Mouse (Mus musculus) brown adipose tissue, adult 24 weeks (tissue): ENCODE measurements around the gene Gm42957. TPM values are rescaled to one million over a fixed set of nuclear protein-coding genes. Genes with fewer than 3 reads are reported as not detected.
"Not testable (repeated sequence)": the region's sequence is repeated elsewhere in the genome, so short reads cannot be mapped to it uniquely, and the experiment has no call there.

Experiments
- H3K27ac ChIP-seq: fragments of 200-500 bp; replicated peaks from 2 replicates; pipeline ENCODE4 v1.5.1; 2012; ENCODE audit warnings: low read depth, mild to moderate bottlenecking, low read length
- H3K4me1 ChIP-seq: fragments of 200-500 bp; 2 replicates; pipeline ENCODE4 v1.6.1; 2012; ENCODE audit warnings: low read length, mixed read lengths; ENCODE audit not compliant: control insufficient read depth, insufficient read depth, insufficient read length
- H3K4me3 ChIP-seq: fragments of 200-500 bp; 2 replicates; pipeline ENCODE4 v1.5.1; 2012; ENCODE audit warnings: low read depth, mild to moderate bottlenecking, low read length, moderate library complexity; ENCODE audit not compliant: insufficient read depth
- polyA plus RNA-seq: library from polyadenylated mRNA; stranded (reverse); fragments of >200 nt; gene quantifications from 2 replicates; pipeline ENCODE4 v1.2.4, GENCODE M21; 2012; ENCODE audit not compliant: missing spikeins, insufficient read depth, insufficient read length

The Gm42957 gene
- polyA plus RNA-seq, 1 experiment: not detected

DNA sequence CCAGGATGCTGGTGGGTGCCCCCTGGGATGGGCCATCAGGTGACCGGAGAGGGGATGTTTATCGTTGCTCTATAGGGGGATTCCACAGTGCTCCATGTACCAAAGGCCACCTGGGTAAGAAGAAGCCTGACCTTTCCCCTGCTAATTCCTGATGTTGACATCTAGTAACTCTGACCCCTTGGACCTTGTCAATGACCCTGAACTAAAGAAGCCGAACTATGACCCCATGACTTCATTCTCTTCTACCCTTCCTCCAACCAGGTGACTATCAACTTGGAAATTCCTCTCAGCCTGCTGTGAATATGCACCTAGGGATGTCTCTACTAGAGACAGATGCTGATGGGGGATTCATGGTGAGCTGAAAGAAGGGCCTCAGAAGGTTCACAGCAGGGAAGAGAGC is 12.1 kb downstream of the Gm42957 start:
- H3K4me1 ChIP-seq: no peaks in the 10 kb centered on the region
- H3K4me3 ChIP-seq: no peak overlapping the region
- no peak overlapping the region for H3K27ac ChIP-seq

- no peak overlapping the region for H3K4me3 ChIP-seq
- H3K4me1 ChIP-seq: no peaks in the 10 kb centered on the region
- no peak overlapping the region for H3K27ac ChIP-seq
Observed at GRCm38 (mm10) chr3:96660901-96661300, 25.6 kb downstream of the Gm42957 start.

- Histone ChIP-seq H3K27ac (no peak overlapping the region), H3K4me1 (no peaks in the 10 kb centered on the region), H3K4me3 (no peak overlapping the region)
Observed at GRCm38 (mm10) chr3:96662731-96663316, 27.6 kb downstream of the Gm42957 start.

- Histone ChIP-seq H3K4me3 (peak overlapping the region; percentile 39), H3K4me1 (no peaks in the 10 kb centered on the region), H3K27ac (no peak overlapping the region)
Observed at GRCm38 (mm10) chr3:96663432-96664239, 28.4 kb downstream of the Gm42957 start.

DNA sequence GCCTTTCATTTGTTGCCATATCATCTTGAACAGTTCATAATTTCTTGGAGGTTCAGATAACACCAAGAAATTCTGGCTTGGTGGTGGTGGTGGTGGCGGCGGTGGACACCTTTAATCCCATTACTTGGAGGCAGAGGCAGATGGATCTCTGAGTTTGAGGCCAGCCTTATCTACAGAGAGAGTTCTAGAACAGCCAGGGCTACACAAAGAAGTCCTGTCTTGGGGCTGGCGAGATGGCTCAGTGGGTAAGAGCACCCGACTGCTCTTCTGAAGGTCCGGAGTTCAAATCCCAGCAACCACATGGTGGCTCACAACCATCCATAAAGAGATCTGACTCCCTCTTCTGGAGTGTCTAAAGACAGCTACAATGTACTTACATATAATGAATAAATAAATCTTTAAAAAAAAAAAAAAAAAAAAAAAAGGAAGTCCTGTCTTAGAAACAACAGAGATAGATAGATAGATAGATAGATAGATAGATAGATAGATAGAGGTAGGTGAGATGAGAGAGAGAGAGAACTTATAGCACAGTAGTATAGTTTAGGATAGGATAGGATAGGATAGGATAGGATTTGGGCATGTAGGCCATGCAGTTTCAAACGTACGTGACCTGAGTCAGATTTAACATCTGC is 30.6 kb downstream of the Gm42957 start:
- not testable (repeated sequence) for H3K4me1 ChIP-seq, H3K27ac ChIP-seq

DNA sequence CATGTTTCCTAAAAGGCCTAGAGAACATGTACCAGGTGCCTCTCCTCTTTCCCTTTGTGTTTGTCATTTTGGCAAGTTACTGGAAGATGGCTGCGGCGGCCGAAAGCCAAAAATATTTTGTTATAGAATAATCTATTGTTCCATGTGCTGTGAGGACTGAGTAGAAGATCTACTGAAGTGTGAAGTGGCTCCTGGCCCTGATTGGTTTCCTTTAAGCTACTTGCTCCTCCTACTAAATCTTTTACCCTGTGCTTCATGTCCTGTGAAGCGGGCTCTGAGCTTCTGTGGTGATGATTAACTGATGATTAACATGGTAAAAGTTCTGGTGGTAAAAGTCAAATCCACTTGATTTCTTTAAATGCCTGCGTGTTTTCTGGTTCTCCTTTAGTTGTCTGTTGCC is 31.6 kb downstream of the Gm42957 start:
- H3K27ac ChIP-seq: no peak overlapping the region
- H3K4me1 ChIP-seq: peaks cover 2% of the 10 kb centered on the region; the same call in 1 of the 2 replicates
- H3K4me3 ChIP-seq: no peak overlapping the region

More for the DNA sequence above, 30.6 kb downstream of the Gm42957 start:
- not testable (repeated sequence) for H3K4me3 ChIP-seq

GRCm38 (mm10) chr3:96667316-96667715 is 32.0 kb downstream of the Gm42957 start:
- Histone ChIP-seq H3K4me1 (peaks cover 2% of the 10 kb centered on the region; the same call in 1 of the 2 replicates), H3K27ac (no peak overlapping the region), H3K4me3 (no peak overlapping the region)

- Histone ChIP-seq H3K27ac (no peak overlapping the region), H3K4me3 (no peak overlapping the region)
Observed at GRCm38 (mm10) chr3:96668424-96669067, 33.3 kb downstream of the Gm42957 start.

GRCm38 (mm10) chr3:96669727-96670468 is 34.6 kb downstream of the Gm42957 start, which contains the start of gene Ankrd35:
Gene Ankrd35, plus strand, starts transcription at chr3:96670131.
- H3K4me3 ChIP-seq: peak within 1 kb of the TSS; percentile 56
- H3K4me1 ChIP-seq: peaks cover 2% of the 10 kb centered on the region; the same call in 1 of the 2 replicates
- no peak within 1 kb of the TSS for H3K27ac ChIP-seq

More at GRCm38 (mm10) chr3:96668424-96669067, 33.3 kb downstream of the Gm42957 start:
- peaks cover 2% of the 10 kb centered on the region; the same call in 1 of the 2 replicates for H3K4me1 ChIP-seq

DNA sequence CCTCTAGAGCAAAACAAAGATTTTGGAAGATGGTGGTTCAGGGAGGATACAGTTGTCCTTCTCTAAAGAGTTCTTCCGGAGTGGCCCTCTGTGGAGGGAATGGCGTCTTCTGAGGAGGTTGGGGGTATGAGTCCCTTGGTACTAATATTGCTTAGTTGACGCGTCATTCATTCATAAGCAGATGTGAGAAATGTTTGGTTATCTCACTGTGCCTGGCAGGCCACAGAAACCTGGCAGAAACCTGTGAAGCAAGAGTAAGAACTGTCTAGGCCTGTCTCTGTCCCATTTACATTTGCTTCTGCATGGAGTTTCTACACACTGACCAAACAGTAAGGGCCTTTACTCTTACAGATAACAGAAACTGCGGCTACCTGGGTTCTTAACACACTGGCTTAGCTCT is 36.2 kb downstream of the Gm42957 start:
- Histone ChIP-seq H3K27ac (no peak overlapping the region), H3K4me1 (peaks cover 2% of the 10 kb centered on the region; the same call in 1 of the 2 replicates), H3K4me3 (no peak overlapping the region)

GRCm38 (mm10) chr3:96673514-96673913 is 38.2 kb downstream of the Gm42957 start:
- H3K27ac ChIP-seq: no peak overlapping the region
- peaks cover 2% of the 10 kb centered on the region; the same call in 1 of the 2 replicates for H3K4me1 ChIP-seq
- H3K4me3 ChIP-seq: no peak overlapping the region

- peaks cover 2% of the 10 kb centered on the region; the same call in 1 of the 2 replicates for H3K4me1 ChIP-seq
- H3K27ac ChIP-seq: no peak overlapping the region
- H3K4me3 ChIP-seq: no peak overlapping the region
Observed at GRCm38 (mm10) chr3:96674442-96674841, 39.2 kb downstream of the Gm42957 start.

- H3K27ac ChIP-seq: no peak overlapping the region
- no peak overlapping the region for H3K4me3 ChIP-seq
- no peaks in the 10 kb centered on the region for H3K4me1 ChIP-seq
Observed at GRCm38 (mm10) chr3:96675171-96675570, 39.9 kb downstream of the Gm42957 start.

DNA sequence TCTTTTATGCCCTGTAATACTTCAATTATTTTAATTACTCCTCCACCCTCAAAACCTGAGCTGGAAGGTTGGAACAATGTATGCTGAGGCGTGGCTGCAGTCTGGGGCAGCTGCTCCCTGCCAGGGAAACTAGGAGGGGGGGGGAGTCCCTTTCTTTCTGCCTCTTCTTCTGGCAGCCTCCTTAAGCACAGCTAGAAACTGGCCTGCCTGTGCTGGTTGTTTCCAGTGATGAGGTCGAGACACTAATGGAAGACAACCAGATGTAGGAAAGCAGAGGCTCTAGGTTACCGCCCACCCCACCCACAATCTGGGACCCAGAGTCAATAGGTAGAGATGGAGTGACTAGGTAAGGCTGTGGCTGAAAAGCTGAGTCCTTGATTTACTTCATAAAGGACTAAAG is 40.4 kb downstream of the Gm42957 start:
- Histone ChIP-seq H3K4me3 (no peak overlapping the region), H3K27ac (no peak overlapping the region), H3K4me1 (no peaks in the 10 kb centered on the region)
